Mouse (Mus musculus): ENCODE data around the gene Ptprj.
"Not testable (repeated sequence)": the region's sequence is repeated elsewhere in the genome, so short reads cannot be mapped to it uniquely, and the experiment has no call there.

The Ptprj gene

GRCm38 (mm10) chr2:90476319-90476718 lies 104.1 kb downstream of the Ptprj start:
- DNase-seq: no peak

GRCm38 (mm10) chr2:90474593-90475405 lies 105.6 kb downstream of the Ptprj start:
- DNase-seq: peak; percentile 94 to 97

GRCm38 (mm10) chr2:90472701-90473100 lies 107.7 kb downstream of the Ptprj start:
- DNase-seq: no peak

DNA sequence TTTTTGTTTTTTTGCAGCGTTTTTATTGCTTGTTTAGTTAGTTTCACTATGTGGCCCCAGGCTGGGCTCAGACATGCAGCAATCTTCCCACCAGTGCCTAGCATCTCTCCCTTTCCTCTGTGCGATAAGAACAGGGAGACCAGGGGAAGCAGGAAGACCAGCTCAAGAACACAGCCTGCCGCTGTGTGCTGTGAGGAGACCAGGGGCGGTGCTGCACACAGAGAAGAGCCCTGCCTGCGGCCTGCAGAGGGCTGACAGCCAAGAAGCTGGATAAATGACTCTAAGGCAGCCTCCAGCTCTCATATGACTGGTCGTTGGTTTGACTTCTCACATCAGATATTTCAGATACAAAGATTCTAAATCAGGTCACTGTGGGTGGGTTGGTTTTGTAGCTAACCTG lies 110.3 kb downstream of the Ptprj start:
- no peak for DNase-seq

DNA sequence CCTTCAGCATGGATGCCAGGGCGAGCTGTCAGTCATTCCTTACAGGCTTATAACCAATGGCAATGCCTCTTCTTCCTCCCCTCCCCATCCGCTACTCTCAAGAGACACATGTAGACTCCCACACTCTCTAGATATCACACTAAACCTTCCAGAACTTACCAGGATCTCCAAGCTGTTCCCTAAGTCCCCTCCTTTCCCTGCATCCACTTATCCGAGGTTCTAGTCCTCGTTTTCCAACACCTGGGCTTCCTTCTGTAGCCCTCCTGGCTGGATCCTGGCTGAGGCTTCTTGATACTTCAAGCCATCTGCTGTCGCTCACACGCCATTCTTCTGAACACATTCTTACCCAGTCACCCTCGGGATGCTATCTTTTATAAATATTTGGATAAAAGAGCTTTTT lies 114.0 kb downstream of the Ptprj start:
- DNase-seq: no peak

DNA sequence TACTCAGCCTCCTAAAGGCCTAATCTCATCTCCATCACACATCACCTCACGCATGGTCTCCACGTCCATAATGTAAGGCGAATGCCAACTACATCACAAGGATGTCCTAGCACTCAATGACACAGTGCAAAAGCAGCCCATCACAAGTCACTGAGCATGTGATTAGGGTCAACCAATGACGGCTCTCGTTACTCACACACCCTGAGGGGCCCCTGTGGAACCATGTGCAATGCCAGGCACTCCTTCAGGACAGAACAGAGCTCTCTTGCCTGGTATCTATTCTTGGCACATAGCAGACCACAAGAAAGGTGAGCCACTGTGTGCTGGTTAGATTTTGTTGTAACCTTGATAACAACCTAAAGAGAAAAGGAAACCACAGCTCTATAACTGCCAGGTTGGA lies 116.7 kb downstream of the Ptprj start:
- DNase-seq: no peak

DNA sequence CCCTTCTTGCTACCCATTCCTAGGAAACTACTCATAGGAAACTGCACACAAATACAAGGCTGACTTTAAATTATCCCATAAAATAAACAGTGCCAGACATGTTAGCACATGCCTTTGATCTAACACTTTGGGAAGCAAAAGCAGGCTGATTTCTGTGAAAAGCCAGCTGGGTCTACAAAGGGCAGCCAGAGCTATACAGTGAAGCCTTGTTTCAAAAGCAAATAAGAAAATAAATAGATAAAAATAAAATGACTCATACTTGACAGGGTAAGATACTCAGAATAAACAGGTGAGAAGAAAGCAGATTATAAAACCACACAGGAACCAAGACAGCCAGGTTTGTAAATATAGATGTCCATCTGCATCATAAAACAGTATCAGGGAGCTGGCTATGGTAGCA lies 118.2 kb downstream of the Ptprj start:
- no peak for DNase-seq

- no peak for DNase-seq
Observed at GRCm38 (mm10) chr2:90457946-90458345, 122.5 kb downstream of the Ptprj start.

GRCm38 (mm10) chr2:90452380-90452779 lies 128.1 kb downstream of the Ptprj start:
- no peak for DNase-seq

GRCm38 (mm10) chr2:90448967-90449740 lies 131.3 kb downstream of the Ptprj start:
- peak; percentile 10 to 33 for DNase-seq

DNA sequence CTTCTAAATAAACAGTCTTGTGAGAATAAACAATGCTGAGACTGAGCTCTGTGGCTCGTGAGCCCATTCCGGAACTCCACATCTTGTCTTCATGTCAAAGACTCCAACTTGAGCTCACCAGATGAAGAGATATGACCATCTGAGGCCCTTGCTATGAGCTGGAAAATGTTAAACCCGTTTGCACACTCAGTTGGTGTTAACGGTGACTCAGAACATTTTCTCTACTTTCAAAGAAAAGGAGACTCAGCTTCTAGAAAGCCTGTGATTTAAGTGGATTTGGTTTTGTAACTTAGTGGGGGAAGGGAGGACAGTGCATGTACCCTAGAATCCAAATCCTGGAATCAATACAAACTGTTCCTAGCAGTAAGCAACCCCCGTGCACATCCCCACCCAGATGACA lies 136.6 kb downstream of the Ptprj start:
- DNase-seq: no peak

DNA sequence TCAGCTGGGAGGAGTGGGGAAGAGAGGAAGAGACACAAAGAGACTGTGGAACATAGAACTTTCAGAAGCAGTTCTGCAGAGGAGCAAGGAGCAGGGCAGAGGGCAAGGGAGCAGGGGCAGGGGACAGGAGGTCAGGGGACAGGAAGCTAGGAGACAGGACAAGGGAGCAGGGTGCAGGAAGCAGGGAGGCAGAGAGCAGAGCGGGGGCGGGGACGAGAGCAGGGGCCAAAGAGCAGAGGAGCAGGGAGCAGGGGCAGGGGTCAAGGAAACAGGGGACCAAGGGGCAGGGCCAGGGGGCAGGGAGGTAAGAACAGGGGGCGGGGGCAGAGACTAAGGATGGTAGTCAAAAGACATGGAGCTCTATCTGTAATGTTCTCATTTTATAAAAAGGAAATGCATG lies 138.6 kb downstream of the Ptprj start:
- DNase-seq: peak; percentile 34 to 37

DNA sequence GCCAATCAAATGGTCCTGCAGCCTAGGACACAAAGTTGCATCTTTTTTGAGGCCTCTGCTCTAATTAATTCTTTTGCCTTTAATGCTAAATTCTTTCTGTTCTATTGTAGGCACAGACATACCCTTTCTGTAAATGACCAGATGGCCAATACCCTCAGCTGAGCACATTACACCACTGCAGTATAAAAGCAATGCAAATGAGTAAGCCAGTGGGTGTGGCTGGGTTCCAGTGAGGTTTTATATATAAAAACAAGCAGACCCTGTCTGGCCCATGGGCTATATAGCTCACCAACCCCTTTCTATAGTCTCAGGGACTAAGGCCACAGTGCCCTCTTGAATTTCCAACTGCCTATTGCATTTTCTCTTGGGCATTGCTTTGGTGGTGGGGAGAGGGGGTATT lies 140.3 kb downstream of the Ptprj start:
- not testable (repeated sequence) for DNase-seq

DNA sequence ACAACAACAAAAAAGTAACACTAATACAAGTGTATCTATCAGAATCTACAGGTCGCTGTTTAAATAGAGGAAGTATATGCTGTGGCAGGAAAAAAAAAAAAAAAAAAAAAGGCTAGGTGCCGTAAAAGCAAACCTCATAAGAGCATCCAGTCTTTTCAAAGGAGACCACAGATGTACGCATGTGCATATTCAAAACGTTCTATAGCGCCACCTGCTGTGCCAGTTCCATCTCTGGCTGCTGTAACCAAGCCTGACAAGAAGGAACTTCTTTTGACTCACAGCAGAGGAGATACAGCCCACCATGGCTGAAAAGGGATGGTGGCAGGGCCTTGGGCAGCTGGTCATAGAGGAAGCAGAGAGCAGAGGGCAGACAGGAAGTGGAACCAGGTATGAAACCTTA lies 143.0 kb downstream of the Ptprj start:
- DNase-seq: not testable (repeated sequence)

GRCm38 (mm10) chr2:90429782-90430181 lies 150.7 kb downstream of the Ptprj start:
- not testable (repeated sequence) for DNase-seq

DNA sequence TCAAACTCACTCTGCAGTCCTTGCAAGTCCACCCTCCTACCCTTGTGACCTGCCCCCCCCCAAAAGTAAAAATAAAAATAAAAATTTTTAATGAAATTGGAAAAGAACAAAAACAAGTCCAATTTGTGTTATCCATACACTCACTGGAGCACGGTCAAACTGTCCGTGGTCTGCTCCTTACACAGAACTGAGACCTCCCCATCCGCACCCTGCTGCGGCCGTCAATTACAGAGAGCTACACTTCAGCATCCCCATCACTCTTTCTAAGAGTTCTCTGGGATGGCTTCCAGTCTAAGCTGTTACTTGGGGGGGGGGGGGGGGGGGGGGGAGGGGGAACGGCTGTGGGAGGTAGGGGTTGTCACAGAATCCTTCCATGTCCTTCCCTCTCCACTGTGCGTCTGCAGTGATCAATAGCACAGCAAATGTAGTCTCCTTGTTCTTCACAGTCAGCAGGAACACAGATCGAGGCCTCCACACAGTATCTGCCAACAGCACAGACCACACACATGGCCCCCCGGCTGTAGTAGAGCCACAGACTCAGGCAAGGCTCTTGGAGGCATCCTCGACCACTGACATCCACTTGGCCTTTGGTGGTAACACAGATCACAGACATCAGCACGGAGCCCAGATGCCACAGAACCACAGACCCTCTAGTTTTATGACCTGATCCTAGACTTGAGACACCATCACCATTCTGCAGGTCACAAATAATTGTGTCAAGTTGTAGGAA lies 151.3 kb downstream of the Ptprj start:
- DNase-seq: not testable (repeated sequence)

GRCm38 (mm10) chr2:90424937-90425336 lies 155.5 kb downstream of the Ptprj start:
- not testable (repeated sequence) for DNase-seq

DNA sequence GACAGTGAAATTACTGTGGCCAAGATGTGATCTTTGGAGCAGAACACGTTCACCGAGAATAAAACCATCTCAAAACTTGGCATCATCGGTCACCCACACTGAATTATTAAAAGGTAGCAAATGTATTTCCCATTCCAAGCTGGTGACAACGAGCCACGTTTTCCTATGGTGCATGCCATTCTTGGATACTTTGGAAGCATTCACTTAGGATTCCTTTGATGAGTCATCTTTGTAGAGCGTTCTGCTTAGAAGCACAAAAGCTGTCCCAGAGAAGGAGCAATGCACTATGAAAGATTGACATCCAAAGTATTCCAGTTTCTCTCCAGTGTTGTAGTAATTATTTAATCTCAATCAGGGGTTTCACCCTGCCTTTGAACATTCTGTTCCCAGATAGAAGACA lies 158.2 kb downstream of the Ptprj start:
- DNase-seq: not testable (repeated sequence)

DNA sequence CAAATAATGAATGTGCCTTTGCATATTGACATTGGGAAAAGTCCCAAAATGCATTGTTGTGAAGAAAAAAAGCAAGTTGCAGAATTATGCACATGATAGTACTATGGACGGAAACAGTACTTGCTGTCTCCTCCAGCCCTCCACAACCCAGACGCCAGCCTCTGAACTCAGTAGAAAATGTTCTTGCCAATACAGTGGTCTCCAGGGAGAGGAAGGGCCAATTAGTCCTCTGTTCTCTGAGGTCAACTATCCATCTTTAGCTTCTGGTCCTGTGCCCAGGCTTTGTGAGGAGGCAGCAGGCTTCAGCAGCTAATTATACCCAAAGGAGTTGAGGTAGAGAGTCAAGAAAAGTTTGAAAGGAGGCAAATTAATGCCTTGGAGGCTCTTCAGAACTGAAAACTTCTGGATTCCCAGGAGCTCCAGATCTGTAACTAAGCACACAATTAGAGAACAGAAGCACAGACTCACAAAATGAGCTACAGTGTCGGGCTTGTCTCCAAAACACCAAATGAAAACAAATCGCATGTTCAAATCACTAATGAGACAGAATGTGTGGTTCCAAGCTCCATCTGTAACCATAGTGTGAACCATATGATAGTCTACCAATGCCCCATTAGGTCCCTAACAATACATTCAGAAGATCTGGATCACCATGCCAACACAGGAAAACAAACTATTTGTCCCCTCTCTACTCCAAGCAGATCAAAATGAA lies 166.2 kb downstream of the Ptprj start:
- not testable (repeated sequence) for DNase-seq

DNA sequence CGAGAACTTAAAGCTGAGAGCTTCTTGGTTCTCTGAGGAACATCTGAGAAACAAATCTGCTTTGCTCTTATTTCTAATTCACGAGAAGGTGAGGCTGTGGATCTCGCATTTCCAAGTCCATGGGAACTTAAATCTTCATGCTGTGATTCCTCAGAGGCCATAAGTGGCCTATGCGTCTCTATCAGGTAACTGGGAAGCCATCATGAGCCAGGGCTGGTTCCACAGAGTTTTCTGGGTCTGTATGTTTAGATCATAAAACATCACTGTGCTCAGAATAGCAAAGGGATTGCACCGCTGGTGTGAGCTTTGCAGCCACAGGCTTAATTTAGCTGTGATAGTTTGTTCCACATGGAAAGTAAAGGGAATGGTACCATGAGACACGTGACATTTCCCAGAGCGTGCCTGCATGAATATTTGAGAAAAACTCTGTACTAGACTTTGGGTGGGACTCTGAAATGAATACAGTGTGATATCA lies 181.8 kb downstream of the Ptprj start, which contains the start of gene Olfr1274-ps:
Gene Olfr1274-ps, plus strand, starts transcription at position 51 of the 475 bp plus-strand sequence.
- not testable (repeated sequence) for DNase-seq

Data from kidney, adult 8-10 months (tissue).